Mouse (Mus musculus): ENCODE data around the gene Glo1. TPM values are rescaled to one million over a fixed set of nuclear protein-coding genes. Genes with fewer than 3 reads are reported as not detected.
"Not testable (repeated sequence)": the region's sequence is repeated elsewhere in the genome, so short reads cannot be mapped to it uniquely, and the experiment has no call there.

Glo1 gene
- polyA plus RNA-seq (2015; fragmentation: Nextera tagmentation; extraction: Ambion mirVana): 259 and 271 TPM in 2 replicates

GRCm38 (mm10) chr17:30626719-30627118 is at the start of gene Glo1:
Gene Glo1 (minus strand): TSS chr17:30626871.
- WGBS (ENCODE audit: insufficient replicate concordance): no CpG with 5 or more reads among the region's 20 CpGs
- H3K27ac ChIP-seq (ENCODE audit: low read length); H3K9ac ChIP-seq (ENCODE audit: low read depth, low read length); H3K4me3 ChIP-seq (ENCODE audit: low read depth, low read length); H3K36me3 ChIP-seq (ENCODE audit: control insufficient read depth, insufficient read depth); H3K9me3 ChIP-seq (replicated peaks; ENCODE audit: control insufficient read depth, low read length); H3K27me3 ChIP-seq (ENCODE audit: control insufficient read depth, insufficient read depth, low read depth, low read length); H3K4me1 ChIP-seq (ENCODE audit: control insufficient read depth, low read depth, low read length); H3K4me2 ChIP-seq (ENCODE audit: low read depth, low read length): not testable (repeated sequence)
- peak; percentile 30; the same call in 1 of the 2 replicates for ATAC-seq (ENCODE audit: low read depth)

DNA sequence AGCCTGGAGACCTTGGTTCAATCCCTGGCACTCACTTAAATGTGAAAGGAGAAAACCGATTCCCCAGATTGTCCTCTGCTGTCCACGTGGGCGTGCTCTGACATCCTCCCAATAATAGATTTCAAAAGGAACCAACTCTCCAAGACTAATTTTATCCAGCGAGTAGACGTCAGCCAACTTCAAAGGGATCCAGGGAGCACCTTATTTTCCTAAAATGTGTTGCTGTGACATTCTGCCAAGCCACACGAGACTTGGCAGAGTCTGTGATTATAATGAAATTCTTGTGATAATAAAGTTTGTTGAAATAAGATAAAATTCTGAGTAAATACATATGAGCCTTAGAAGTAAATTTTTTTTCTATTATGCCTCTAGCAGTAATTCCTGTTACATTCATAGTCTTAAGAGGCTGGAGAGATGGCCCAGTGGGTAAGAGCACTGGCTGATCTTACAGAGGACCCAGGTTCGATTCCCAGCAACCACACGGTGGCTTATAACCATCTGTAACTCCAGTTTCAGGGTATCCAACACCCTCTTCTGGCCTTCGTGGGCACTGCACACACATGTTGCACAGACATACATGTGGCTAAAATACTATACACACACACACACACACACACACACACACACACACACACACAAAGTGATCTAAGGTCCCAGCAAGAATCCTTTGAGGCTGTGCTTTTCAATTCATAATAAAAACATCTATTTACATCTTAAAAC is 48.5 kb upstream of the Glo1 start:
- H3K4me2 ChIP-seq (ENCODE audit: low read depth, low read length): no peak overlapping the region
- H3K4me1 ChIP-seq (ENCODE audit: control insufficient read depth, low read depth, low read length): no peaks in the 10 kb centered on the region
- WGBS (ENCODE audit: insufficient replicate concordance): 81% methylated on average over 9 of the region's 9 CpGs
- no peaks in the 10 kb centered on the region for H3K36me3 ChIP-seq (ENCODE audit: control insufficient read depth, insufficient read depth)
- H3K9ac ChIP-seq (ENCODE audit: low read depth, low read length): no peak overlapping the region
- H3K4me3 ChIP-seq (ENCODE audit: low read depth, low read length): no peak overlapping the region
- ATAC-seq (ENCODE audit: low read depth): no peak
- H3K9me3 ChIP-seq (replicated peaks; ENCODE audit: control insufficient read depth, low read length): no peaks in the 10 kb centered on the region
- no peaks in the 10 kb centered on the region for H3K27me3 ChIP-seq (ENCODE audit: control insufficient read depth, insufficient read depth, low read depth, low read length)
- H3K27ac ChIP-seq (ENCODE audit: low read length): no peak overlapping the region

GRCm38 (mm10) chr17:30673023-30673422 is 46.4 kb upstream of the Glo1 start:
- Histone ChIP-seq H3K27me3 (ENCODE audit: control insufficient read depth, insufficient read depth, low read depth, low read length) (no peaks in the 10 kb centered on the region), H3K4me2 (ENCODE audit: low read depth, low read length) (no peak overlapping the region), H3K9ac (ENCODE audit: low read depth, low read length) (no peak overlapping the region), H3K9me3 (replicated peaks; ENCODE audit: control insufficient read depth, low read length) (no peaks in the 10 kb centered on the region), H3K4me1 (ENCODE audit: control insufficient read depth, low read depth, low read length) (no peaks in the 10 kb centered on the region), H3K4me3 (ENCODE audit: low read depth, low read length) (no peak overlapping the region), H3K36me3 (ENCODE audit: control insufficient read depth, insufficient read depth) (no peaks in the 10 kb centered on the region), H3K27ac (ENCODE audit: low read length) (no peak overlapping the region)
- WGBS (ENCODE audit: insufficient replicate concordance): 81% methylated on average over 6 of the region's 6 CpGs
- ATAC-seq (ENCODE audit: low read depth): no peak

- H3K27ac ChIP-seq (ENCODE audit: low read length): no peak overlapping the region
- H3K36me3 ChIP-seq (ENCODE audit: control insufficient read depth, insufficient read depth): no peaks in the 10 kb centered on the region
- no peaks in the 10 kb centered on the region for H3K27me3 ChIP-seq (ENCODE audit: control insufficient read depth, insufficient read depth, low read depth, low read length)
- H3K4me3 ChIP-seq (ENCODE audit: low read depth, low read length): no peak overlapping the region
- H3K9me3 ChIP-seq (replicated peaks; ENCODE audit: control insufficient read depth, low read length): no peaks in the 10 kb centered on the region
- no peaks in the 10 kb centered on the region for H3K4me1 ChIP-seq (ENCODE audit: control insufficient read depth, low read depth, low read length)
- no peak for ATAC-seq (ENCODE audit: low read depth)
- H3K4me2 ChIP-seq (ENCODE audit: low read depth, low read length): no peak overlapping the region
- 71% methylated on average over 4 of the region's 4 CpGs for WGBS (ENCODE audit: insufficient replicate concordance)
- H3K9ac ChIP-seq (ENCODE audit: low read depth, low read length): no peak overlapping the region
Observed at GRCm38 (mm10) chr17:30672556-30672955, 45.9 kb upstream of the Glo1 start.

DNA sequence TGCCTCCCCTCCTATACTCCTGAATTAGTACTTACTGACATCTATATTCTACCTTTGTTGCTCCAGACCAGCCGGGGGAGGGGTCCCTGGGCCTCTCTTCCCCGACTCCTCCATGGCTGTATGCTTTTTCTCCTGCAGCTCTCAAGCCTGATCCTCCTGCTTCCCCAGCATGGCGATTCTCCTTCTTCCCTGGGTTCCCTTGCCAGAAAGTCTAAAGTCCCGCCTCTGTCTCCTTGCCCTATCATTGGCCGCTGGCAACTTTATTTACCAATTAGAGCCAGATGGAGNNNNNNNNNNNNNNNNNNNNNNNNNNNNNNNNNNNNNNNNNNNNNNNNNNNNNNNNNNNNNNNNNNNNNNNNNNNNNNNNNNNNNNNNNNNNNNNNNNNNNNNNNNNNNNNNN is 38.2 kb upstream of the Glo1 start:
- Histone ChIP-seq H3K4me3 (ENCODE audit: low read depth, low read length) (no peak overlapping the region), H3K9ac (ENCODE audit: low read depth, low read length) (no peak overlapping the region), H3K27ac (ENCODE audit: low read length) (no peak overlapping the region), H3K36me3 (ENCODE audit: control insufficient read depth, insufficient read depth) (no peaks in the 10 kb centered on the region), H3K4me2 (ENCODE audit: low read depth, low read length) (no peak overlapping the region), H3K4me1 (ENCODE audit: control insufficient read depth, low read depth, low read length) (no peaks in the 10 kb centered on the region), H3K27me3 (ENCODE audit: control insufficient read depth, insufficient read depth, low read depth, low read length) (no peaks in the 10 kb centered on the region), H3K9me3 (replicated peaks; ENCODE audit: control insufficient read depth, low read length) (no peaks in the 10 kb centered on the region; the same call in 1 of the 2 replicates)
- 76% methylated on average over 5 of the region's 5 CpGs for WGBS (ENCODE audit: insufficient replicate concordance)
- ATAC-seq (ENCODE audit: low read depth): no peak

GRCm38 (mm10) chr17:30663170-30663569 is 36.5 kb upstream of the Glo1 start:
- H3K4me3 ChIP-seq (ENCODE audit: low read depth, low read length): no peak overlapping the region
- H3K36me3 ChIP-seq (ENCODE audit: control insufficient read depth, insufficient read depth): no peaks in the 10 kb centered on the region
- no peak overlapping the region for H3K4me2 ChIP-seq (ENCODE audit: low read depth, low read length)
- no peak overlapping the region for H3K9ac ChIP-seq (ENCODE audit: low read depth, low read length)
- H3K27ac ChIP-seq (ENCODE audit: low read length): no peak overlapping the region
- H3K27me3 ChIP-seq (ENCODE audit: control insufficient read depth, insufficient read depth, low read depth, low read length): no peaks in the 10 kb centered on the region
- WGBS (ENCODE audit: insufficient replicate concordance): 74% methylated on average over 8 of the region's 8 CpGs
- ATAC-seq (ENCODE audit: low read depth): no peak
- no peaks in the 10 kb centered on the region; the same call in 1 of the 2 replicates for H3K9me3 ChIP-seq (replicated peaks; ENCODE audit: control insufficient read depth, low read length)
- no peaks in the 10 kb centered on the region for H3K4me1 ChIP-seq (ENCODE audit: control insufficient read depth, low read depth, low read length)

DNA sequence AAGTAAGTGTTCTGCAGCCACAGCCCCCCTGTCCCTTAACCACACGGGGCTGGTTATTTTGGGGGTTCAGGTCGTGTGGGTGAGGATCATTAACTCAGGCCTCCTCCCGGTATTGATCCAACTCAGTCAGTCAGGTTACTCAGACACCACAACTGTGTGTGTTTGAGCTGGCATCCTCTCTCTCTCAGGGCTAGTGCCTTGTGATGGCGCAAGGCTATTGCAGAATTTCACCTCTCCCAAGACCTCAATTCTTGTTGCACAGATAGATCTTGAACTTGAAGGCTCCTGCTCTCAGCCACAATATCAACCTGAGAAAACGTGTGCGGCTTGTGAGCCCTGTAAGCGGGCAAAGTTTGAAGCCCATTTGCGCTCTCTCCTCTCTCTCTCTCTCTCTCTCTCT is 35.5 kb upstream of the Glo1 start:
- Histone ChIP-seq H3K4me1 (ENCODE audit: control insufficient read depth, low read depth, low read length) (no peaks in the 10 kb centered on the region), H3K9ac (ENCODE audit: low read depth, low read length) (no peak overlapping the region), H3K4me2 (ENCODE audit: low read depth, low read length) (no peak overlapping the region), H3K27me3 (ENCODE audit: control insufficient read depth, insufficient read depth, low read depth, low read length) (no peaks in the 10 kb centered on the region), H3K4me3 (ENCODE audit: low read depth, low read length) (no peak overlapping the region), H3K9me3 (replicated peaks; ENCODE audit: control insufficient read depth, low read length) (no peaks in the 10 kb centered on the region; the same call in 1 of the 2 replicates), H3K27ac (ENCODE audit: low read length) (no peak overlapping the region), H3K36me3 (ENCODE audit: control insufficient read depth, insufficient read depth) (no peaks in the 10 kb centered on the region)
- no peak for ATAC-seq (ENCODE audit: low read depth)
- WGBS (ENCODE audit: insufficient replicate concordance): 64% methylated on average over 8 of the region's 8 CpGs

DNA sequence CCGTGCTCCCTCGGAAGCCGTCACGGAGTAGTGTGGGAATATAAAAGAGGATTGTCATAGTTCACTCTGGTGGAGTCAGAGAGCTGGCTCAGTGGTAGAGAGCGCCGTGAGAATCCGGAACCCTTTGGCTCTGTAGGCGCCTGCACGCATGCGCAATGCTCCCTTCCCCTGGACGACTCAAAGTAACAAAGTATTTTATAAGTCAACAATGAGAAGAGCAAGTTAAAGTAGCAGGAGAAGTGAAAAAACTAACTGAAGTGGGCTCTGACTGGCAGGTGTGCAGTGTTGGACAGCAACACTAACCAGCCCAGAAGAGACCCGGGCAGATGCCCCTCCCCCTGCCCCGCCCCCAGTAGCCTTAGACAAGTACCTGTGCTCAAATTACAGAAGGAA is 31.5 kb upstream of the Glo1 start:
- H3K36me3 ChIP-seq (ENCODE audit: control insufficient read depth, insufficient read depth): no peaks in the 10 kb centered on the region
- H3K27me3 ChIP-seq (ENCODE audit: control insufficient read depth, insufficient read depth, low read depth, low read length): no peaks in the 10 kb centered on the region
- H3K27ac ChIP-seq (ENCODE audit: low read length): peak overlapping the region; percentile 74
- H3K4me3 ChIP-seq (ENCODE audit: low read depth, low read length): peak overlapping the region; percentile 55
- H3K4me2 ChIP-seq (ENCODE audit: low read depth, low read length): peak overlapping the region; percentile 58
- no peaks in the 10 kb centered on the region for H3K9me3 ChIP-seq (replicated peaks; ENCODE audit: control insufficient read depth, low read length)
- ATAC-seq (ENCODE audit: low read depth): peak; percentile 71
- 21% methylated on average over 13 of the region's 13 CpGs for WGBS (ENCODE audit: insufficient replicate concordance)
- H3K9ac ChIP-seq (ENCODE audit: low read depth, low read length): peak overlapping the region; percentile 39
- H3K4me1 ChIP-seq (ENCODE audit: control insufficient read depth, low read depth, low read length): no peaks in the 10 kb centered on the region

GRCm38 (mm10) chr17:30657530-30658151 is 31.0 kb upstream of the Glo1 start:
- WGBS (ENCODE audit: insufficient replicate concordance): 47% methylated on average over 8 of the region's 8 CpGs
- Histone ChIP-seq H3K9ac (ENCODE audit: low read depth, low read length) (peak overlapping the region; percentile 39), H3K36me3 (ENCODE audit: control insufficient read depth, insufficient read depth) (no peaks in the 10 kb centered on the region), H3K27ac (ENCODE audit: low read length) (peak overlapping the region; percentile 74), H3K4me1 (ENCODE audit: control insufficient read depth, low read depth, low read length) (no peaks in the 10 kb centered on the region), H3K27me3 (ENCODE audit: control insufficient read depth, insufficient read depth, low read depth, low read length) (no peaks in the 10 kb centered on the region), H3K4me3 (ENCODE audit: low read depth, low read length) (peak overlapping the region; percentile 55), H3K4me2 (ENCODE audit: low read depth, low read length) (peak overlapping the region; percentile 58), H3K9me3 (replicated peaks; ENCODE audit: control insufficient read depth, low read length) (no peaks in the 10 kb centered on the region)
- peak; percentile 64 for ATAC-seq (ENCODE audit: low read depth)

Data from liver, embryonic 16.5 days (tissue).